Mouse (Mus musculus): Measurements from ENCODE around the gene B3gnt3.
"Not testable (repeated sequence)": the region's sequence is repeated elsewhere in the genome, so short reads cannot be mapped to it uniquely, and the experiment has no call there.

Gene B3gnt3

DNA sequence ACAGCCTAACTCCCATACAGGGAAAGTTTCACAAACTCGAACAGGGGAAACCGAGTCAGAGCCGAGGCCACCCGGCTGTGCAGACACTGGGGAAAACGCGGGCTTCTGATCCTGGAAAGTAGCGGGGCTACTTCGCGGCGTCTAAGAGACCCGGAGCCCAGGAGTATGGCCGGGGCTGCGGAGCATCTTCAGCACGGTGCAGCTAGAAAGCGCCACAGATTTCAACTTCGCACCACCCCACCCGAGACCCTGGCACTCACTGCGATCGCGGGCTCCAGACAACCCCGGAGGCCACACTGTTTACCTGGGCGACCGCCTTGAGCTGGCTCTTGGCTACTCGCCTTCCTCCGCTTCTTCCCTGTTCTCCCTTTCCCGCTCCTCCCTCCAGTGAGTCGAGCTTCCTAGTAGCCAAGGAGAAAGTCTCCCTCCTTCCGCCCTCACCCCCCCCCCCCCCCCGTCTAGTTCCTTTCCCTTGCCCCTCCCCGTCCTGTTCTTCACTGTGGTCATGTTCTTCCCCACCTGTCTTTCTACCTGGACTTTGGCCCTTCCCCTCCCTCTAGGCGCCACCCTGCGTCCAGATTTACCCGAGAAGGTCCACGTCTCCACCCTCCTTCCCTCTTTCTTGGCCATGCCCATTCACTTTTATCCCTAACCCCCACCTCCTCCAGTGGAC is at the start of gene B3gnt3:
Gene B3gnt3 (minus strand): TSS at position 376 of the 673 bp plus-strand sequence.
- peak; percentile 43 for DNase-seq (ENCODE audit: low read depth)

- not testable (repeated sequence) for DNase-seq (ENCODE audit: low read depth)
Measured at GRCm38 (mm10) chr8:71749321-71750075, 47.9 kb upstream of the B3gnt3 start.

DNA sequence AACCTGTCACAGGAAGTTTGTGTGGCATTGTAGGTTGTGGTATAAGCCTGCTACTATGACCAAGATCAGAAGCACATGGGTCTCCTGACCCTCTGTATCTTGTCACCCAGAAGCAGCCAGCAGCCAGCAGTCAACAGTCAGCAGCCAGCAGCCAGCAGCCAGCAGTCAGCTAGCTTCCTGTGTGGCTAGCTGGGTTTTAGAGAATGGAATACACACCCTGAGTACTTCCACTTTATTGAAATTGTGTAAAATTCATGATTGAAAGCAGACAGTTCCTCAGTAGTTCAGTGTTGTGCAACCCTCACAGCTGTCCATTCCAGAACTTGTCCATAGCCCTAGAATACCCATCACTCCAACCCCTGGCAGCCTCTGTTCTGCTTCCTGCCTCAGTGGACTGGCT is 45.5 kb upstream of the B3gnt3 start:
- DNase-seq (ENCODE audit: low read depth): not testable (repeated sequence)

DNA sequence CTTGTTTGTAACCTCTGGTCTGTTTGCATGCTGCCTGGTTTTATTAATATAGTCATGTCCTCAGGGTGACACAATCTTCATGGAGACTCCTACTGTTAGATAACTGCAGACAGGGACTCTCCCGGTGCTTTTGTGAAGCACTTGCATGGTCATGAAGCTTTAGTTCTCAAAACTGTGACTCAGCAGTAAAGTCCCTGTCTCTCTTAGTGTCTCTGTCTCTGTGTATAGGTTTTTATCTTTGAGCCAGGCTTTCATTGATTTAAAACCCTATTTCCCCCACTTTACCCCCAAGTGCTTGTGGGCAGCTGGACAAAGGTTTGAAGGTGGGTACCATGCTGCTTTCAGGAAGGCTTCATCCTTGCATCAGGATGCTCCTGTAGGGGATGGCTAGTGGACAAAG is 43.7 kb upstream of the B3gnt3 start:
- DNase-seq (ENCODE audit: low read depth): no peak

GRCm38 (mm10) chr8:71742783-71743182 is 41.2 kb upstream of the B3gnt3 start:
- DNase-seq (ENCODE audit: low read depth): no peak

- DNase-seq (ENCODE audit: low read depth): no peak
Measured at GRCm38 (mm10) chr8:71741687-71742114, 40.1 kb upstream of the B3gnt3 start.

GRCm38 (mm10) chr8:71741226-71741625 is 39.6 kb upstream of the B3gnt3 start:
- no peak for DNase-seq (ENCODE audit: low read depth)

DNA sequence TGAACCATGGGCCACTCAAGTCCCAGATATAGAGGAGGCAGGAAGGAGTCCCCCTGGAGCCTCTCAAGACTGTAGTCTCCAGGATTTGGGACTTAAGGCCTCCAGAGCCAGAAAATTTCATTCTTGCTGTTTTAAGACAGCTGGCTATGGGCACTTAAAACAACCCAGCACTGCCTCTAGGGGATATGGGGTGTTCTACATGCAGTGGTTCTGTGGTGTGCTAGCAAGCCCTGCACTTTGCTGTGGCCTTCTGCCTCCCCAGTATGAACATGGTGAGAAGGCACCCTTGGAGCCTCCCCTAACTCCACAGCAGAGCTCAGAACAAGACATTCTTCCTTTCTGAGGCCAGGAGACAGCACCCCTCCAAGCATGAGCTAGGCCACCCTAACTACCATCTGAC is 36.7 kb upstream of the B3gnt3 start:
- DNase-seq (ENCODE audit: low read depth): not testable (repeated sequence)

GRCm38 (mm10) chr8:71731652-71732230 is 30.2 kb upstream of the B3gnt3 start:
- peak; percentile 83 for DNase-seq (ENCODE audit: low read depth)

- DNase-seq (ENCODE audit: low read depth): peak; percentile 72
Measured at GRCm38 (mm10) chr8:71728826-71729620, 27.4 kb upstream of the B3gnt3 start.

DNA sequence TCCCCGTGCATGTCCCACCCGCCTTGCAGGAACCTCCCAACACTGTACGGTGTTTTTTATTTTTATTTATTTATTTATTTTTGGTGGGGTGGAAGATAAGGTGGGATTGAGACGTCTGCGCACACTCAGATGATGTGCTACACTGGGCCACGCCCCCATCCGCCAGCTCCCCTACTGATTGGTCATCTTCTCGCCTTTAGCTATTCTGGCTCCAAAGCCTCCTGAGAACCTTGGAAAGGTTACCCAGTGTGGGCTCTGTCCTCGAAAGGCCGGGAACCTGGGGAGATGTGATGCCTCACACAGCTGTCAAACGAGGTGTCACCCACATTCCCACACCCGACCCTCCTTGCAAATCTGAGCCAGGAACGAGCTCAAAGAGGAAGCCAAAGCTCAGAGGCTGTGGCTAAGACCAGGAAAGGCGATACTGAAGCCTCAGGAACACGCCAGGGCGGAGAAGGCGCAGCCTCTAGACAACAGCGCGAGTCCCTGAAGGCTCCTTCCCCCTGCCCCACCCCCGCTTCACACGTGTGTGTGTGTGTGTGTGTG is 26.7 kb upstream of the B3gnt3 start:
- DNase-seq (ENCODE audit: low read depth): peak; percentile 43

DNA sequence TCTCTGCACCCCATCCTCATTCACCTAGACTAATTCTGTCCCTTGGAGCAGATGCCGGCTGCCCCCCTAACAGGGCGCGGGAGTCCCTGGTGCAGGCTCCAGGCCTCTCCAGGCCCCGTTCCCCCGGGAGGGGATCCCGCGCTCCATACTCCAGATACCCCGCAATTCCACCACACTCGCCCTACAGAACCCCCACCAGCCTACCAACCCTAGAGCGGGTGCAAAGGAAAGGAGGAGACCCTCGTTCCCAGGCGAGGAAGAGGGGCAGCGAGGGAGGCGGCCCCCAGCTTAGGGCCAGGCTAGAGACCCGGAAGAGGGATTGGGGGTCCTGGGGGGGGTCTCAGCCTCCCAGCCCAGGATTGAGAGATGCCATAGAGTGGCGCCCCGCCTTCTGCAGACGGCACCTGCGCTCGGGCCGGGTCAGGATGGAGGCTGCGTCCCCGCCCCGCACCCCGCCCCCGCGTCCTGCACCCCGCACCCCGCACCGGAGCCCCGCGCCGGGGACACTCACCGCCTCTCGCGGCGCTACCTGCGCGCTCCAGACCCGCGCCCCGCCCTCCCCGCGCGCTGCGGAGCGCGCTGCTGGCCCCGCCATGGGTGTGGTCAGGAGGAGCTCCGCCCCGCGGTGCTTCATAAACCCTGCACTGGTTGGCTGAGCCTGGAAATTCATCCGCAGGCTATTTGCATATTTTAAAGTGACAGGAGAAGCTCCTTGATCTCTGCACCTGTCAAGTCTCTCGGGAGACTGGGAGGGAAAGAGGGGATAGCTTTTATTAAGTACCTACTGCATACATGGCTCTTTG is 23.7 kb upstream of the B3gnt3 start, which contains the start of gene Fcho1:
Gene Fcho1 (minus strand): TSS at position 595 of the 803 bp plus-strand sequence.
- peak; percentile 94 for DNase-seq (ENCODE audit: low read depth)

DNA sequence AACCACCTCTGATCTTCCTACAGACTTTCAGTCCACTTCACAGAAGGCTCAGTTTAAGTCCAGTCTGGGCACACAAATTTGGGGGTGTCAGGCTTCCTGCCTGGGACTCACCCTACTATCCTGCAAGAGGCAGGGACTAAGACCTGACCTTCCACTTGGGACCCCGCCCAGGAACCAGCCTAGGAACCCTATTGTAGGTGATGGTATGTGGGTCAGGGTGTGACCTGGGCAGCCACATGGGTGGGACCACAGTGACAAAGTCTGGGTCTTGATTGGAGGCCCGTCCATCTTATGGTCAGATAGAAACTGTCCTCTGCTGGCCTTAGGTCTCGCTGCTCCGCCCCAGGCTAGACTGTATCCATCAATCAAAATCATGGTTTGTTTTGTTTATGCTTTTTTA is 22.8 kb upstream of the B3gnt3 start:
- DNase-seq (ENCODE audit: low read depth): no peak

DNA sequence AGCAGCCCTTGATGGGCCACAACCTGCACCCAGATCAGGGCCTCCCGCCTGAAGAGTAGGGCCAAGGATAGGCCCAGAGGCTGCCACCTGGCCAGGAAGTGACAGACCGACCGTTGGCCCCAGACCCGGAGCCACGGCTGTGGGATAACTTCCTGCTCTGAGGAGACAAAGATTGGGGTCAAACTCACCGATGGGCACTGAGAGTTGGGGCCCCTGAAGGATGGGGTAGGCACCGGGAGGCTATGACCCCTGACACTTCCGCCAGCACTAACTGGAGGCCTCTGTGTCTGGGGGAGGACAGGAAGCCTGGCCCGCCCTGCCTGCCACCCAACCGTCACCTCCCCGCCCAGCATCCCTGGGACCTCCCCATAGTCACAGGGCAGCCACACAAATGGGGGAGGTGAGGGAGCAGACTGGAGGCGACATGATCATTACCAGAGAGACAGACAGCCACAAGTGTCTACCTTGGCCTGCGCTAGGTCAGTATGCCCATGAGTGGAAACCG is 21.5 kb upstream of the B3gnt3 start:
- DNase-seq (ENCODE audit: low read depth): peak; percentile 83

GRCm38 (mm10) chr8:71719928-71720457 is 18.4 kb upstream of the B3gnt3 start:
- DNase-seq (ENCODE audit: low read depth): no peak

- no peak for DNase-seq (ENCODE audit: low read depth)
Measured at GRCm38 (mm10) chr8:71719218-71719617, 17.6 kb upstream of the B3gnt3 start.

GRCm38 (mm10) chr8:71718252-71718651 is 16.7 kb upstream of the B3gnt3 start:
- no peak for DNase-seq (ENCODE audit: low read depth)

- no peak for DNase-seq (ENCODE audit: low read depth)
Measured at GRCm38 (mm10) chr8:71717096-71717495, 15.5 kb upstream of the B3gnt3 start.

DNA sequence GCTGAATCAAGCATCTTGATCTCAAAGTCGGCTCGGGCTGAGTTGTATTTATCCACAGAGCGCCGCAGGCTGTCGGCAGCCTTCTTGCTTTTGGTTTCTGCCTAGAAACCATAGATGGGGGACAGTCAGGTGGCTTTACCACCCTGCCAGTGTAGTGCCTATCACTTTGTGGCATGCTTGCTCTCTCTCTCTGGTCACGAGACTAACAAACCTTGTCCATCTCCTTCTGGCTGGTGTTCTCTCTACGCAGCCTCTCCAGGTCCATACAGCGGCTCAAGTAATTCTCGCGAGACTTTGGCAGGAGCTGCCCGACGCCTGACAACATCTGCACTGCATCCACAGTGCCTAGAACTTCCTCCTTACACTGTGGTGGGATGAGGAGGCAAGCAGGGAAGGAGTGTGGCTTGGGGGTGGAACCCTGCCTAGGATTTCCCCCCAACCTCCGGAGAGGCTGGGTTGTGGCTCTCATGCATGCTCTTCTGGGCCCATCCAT is 15.0 kb upstream of the B3gnt3 start:
- DNase-seq (ENCODE audit: low read depth): no peak

- no peak for DNase-seq (ENCODE audit: low read depth)
Measured at GRCm38 (mm10) chr8:71715531-71715930, 13.9 kb upstream of the B3gnt3 start.
